Comparison of ENCODE assay signal across 28 mouse cellular contexts in genomic region chr14:24133801-24134200, GRCm38 (mm10).
"Had no signal": no experiment of that assay in that cellular context is flagged by ENCODE, and none has a peak within 500 bp of the region (broad histone marks: within the 10 kb centered on the region; RNA-seq: fewer than 3 reads in every experiment).

No protein-coding gene starts in this region.

- DNase-seq: cerebellum, adult 18-20 months; cerebellum, adult 2 months; cerebellum, adult 8-10 months; cerebellum, adult 9-10 months; cerebellum, adult 9-11 months; cerebellum, postnatal 10 days; cerebellum, postnatal 14 days; cerebellum, postnatal 25 days; cerebellum, postnatal 36 days; embryo, embryonic 11 days; forebrain, postnatal 0 days; gastrocnemius, adult 2 months; gastrocnemius, postnatal 10 days; gastrocnemius, postnatal 14 days; gastrocnemius, postnatal 25 days; gastrocnemius, postnatal 36 days; heart, adult 18-20 months had no signal

- ATAC-seq: forebrain, embryonic 13.5 days; forebrain, embryonic 14.5 days; forebrain, embryonic 15.5 days; forebrain, embryonic 16.5 days; forebrain, postnatal 0 days had no signal

- H3K4me3 ChIP-seq: embryonic facial prominence, embryonic 10.5 days; embryonic facial prominence, embryonic 12.5 days; embryonic facial prominence, embryonic 13.5 days; embryonic facial prominence, embryonic 15.5 days; erythroblast, embryonic 14.5 days; forebrain, embryonic 10.5 days; forebrain, embryonic 12.5 days; forebrain, embryonic 13.5 days; forebrain, embryonic 15.5 days; gastrocnemius, adult 2 months had no signal

- H3K27me3 ChIP-seq: embryonic facial prominence, embryonic 12.5 days; embryonic facial prominence, embryonic 13.5 days; embryonic facial prominence, embryonic 15.5 days; forebrain, embryonic 12.5 days; forebrain, embryonic 13.5 days; forebrain, embryonic 15.5 days had no signal

- H3K9ac ChIP-seq: embryonic facial prominence, embryonic 12.5 days; embryonic facial prominence, embryonic 13.5 days; embryonic facial prominence, embryonic 15.5 days; forebrain, embryonic 12.5 days; forebrain, embryonic 13.5 days; forebrain, embryonic 15.5 days; forebrain, postnatal 0 days had no signal

- H3K9me3 ChIP-seq: embryonic facial prominence, embryonic 10.5 days; embryonic facial prominence, embryonic 12.5 days; embryonic facial prominence, embryonic 13.5 days; embryonic facial prominence, embryonic 15.5 days; forebrain, embryonic 10.5 days; forebrain, embryonic 12.5 days; forebrain, embryonic 13.5 days; forebrain, embryonic 15.5 days had no signal

- H3K4me1 ChIP-seq: embryonic facial prominence, embryonic 10.5 days; embryonic facial prominence, embryonic 12.5 days; embryonic facial prominence, embryonic 13.5 days; embryonic facial prominence, embryonic 15.5 days; forebrain, embryonic 10.5 days; forebrain, embryonic 12.5 days; forebrain, embryonic 13.5 days; forebrain, embryonic 15.5 days had no signal

- H3K4me2 ChIP-seq: embryonic facial prominence, embryonic 12.5 days; embryonic facial prominence, embryonic 13.5 days; embryonic facial prominence, embryonic 15.5 days; forebrain, embryonic 12.5 days; forebrain, embryonic 13.5 days; forebrain, embryonic 15.5 days had no signal

- H3K27ac ChIP-seq: embryonic facial prominence, embryonic 10.5 days; embryonic facial prominence, embryonic 12.5 days; embryonic facial prominence, embryonic 13.5 days; embryonic facial prominence, embryonic 15.5 days; forebrain, embryonic 10.5 days; forebrain, embryonic 12.5 days; forebrain, embryonic 13.5 days; forebrain, embryonic 15.5 days; gastrocnemius, adult 2 months had no signal
